Mouse (Mus musculus) right cerebral cortex, adult 18-20 months (tissue): ENCODE data around the gene 1190002N15Rik.
A peak's percentile ranks its signal among the peaks of the same experiment; 100 is the strongest.

Experiments
- DNase-seq: peaks from one replicate; pipeline ENCODE4 v3.0.0; 2022; ENCODE audit warnings: mixed read lengths

The 1190002N15Rik gene

DNA sequence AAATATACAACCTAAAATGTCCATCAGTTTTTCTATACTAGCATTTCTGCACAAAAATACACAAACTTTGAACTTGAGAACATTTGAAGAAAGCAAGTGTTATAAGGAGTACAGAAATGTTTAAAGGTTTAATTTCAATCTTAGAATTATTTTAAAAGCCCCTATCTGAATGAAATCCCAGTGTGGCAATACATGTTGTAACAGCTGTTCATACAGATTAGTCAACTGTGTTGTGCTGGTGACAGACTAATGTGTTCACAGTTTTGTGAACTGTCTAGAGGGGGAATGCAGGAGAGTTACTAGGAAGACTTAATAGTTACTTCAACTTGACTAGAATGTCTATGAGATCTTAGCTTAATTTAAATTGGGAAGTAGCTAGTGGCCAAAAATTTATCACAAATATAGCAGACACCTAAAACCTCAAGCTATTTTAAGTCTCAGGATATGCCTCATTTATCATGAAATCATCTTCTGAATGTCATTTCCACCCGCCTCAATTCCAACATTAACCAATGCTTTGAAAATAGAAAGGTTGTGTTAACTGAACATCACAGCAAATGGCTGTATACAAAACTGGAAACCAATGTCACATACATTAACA, 8.6 kb downstream of the 1190002N15Rik start:
- DNase-seq = no peak

DNA sequence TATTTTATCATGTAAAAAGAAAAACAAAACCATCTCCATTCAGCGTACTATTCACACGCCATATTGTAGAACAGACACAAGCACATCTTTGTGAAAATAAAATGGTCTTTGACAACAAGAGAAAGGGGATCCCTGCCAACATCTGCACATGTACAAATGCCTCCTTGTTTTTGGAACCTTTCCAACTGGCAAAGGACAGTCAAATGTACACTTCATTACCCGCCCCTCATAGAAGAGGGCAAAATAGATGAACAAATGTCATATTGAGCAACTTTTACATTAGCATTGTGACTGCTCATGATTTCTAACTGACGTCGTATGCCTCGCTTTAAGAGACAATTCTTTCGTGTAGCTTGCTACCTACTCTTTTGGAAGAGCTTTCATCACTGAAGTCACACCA, 11.4 kb downstream of the 1190002N15Rik start:
- no peak for DNase-seq

DNA sequence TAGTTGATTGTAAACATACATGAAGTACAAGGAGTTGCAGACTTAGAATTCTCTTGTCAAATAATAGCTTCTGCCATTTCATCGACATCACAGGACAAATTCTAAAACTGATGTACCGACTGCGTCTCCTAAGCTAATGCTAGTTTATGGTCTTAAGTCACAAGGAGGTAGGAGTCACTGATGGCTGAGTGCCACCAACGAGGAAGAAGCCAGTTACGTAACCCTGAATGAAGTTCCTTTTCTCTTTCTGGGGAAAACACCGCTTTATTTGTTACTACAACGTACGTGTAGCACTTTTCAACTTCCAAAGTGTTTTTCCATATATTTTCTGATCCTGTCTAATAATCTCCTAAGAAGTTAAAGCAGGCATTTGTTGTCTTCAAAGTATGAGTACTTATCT, 25.6 kb downstream of the 1190002N15Rik start:
- DNase-seq = no peak

DNA sequence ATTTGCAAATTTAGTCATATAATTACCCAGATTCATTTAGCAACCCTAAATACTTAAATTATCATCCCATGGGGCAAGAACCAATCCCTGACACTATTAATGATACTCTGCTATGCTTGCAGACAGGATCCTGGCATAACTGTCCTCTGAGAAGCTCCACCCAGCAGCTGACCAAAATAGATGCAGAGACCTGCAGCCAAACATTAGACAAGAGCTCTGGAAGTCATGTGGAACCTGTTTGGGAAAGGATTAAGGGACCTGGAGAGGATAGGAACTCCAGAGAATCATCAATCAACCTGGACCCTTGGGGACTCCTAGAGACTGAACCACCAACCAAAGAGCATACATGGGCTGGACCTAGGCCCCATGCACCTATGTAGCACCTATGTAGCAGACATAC, 26.7 kb downstream of the 1190002N15Rik start:
- no peak for DNase-seq

DNA sequence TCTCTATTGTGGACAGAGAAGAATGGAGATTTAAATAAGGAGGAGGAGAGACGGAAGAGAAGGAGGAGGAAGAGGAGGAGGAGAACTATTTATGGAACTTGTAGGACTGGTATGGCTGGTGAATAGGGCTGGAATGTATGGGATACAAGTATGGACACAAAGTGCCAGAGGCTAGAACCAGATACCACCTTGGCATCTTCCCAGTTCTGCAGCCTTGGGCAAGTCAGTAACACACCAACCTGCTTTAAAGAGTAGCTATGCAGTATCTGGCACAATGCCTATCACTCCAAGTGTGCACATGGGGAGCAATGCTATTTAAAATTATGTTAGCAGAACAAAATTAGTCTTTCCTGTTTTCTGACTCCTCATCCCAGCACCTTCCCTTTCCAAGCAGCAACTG, 30.9 kb downstream of the 1190002N15Rik start:
- no peak for DNase-seq

DNA sequence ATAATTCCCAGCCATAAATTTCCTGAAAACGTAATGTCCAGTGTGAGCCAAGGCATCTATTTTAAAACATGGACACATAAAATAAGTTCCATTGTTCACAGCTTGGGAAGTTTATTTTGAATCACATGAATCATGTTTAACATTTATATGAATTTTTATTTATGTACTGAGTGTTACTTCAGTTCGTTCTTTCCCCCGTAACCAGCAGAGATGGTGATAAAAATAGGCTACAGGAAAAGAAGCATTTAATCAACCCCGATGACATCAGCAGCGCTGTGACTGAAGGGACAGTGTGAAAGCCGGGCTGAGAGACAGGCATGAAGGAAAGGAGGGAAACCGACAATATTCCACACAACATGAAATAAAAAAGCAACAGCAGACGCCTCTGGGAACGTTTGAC, 46.4 kb downstream of the 1190002N15Rik start:
- DNase-seq = no peak

DNA sequence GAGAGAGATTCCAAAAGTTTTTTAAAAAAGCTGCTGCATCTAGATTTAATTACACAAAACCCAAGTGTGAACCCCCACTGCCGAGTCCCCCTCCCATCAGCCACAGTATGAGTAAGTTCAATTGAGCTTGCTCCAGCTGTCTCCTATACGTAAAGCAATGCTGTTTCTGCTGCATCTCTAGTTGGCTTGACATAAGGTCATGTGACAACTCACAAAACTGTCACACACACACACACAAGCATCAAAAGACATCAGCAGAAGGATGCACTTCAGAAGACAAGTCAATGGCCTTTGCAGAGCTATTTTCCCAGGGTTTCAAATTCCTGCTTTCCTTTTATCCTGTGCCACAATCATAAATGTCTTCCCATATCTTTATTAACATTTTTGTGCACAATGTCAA, 49.9 kb downstream of the 1190002N15Rik start:
- DNase-seq = no peak

DNA sequence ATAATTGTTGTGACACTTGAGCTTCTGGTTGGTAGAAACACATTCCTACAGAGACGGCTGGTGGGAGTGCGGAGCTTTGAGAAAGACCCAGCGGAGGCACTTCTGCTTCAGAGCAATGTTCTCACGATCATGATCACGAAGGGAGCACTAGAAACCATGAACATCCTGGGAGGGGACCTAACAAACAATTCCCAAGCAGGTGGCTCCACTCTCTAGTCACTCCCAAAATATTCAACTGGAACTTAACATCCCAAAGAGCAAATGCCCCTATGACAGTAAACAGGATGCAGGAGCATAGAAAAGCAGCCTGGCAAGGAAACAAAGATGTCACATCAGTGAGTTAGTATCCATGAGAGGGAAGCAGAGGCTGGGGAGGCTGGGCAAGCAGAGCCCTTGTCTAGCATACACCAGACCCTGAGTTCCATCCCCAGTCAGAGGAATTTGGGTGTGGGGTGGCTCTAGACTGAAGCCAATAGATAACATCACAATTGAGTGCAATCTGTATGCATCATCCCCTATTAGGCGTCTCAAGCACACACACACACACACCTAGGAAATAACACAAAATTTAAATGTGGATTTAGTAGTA, 54.5 kb downstream of the 1190002N15Rik start:
- DNase-seq = no peak

DNA sequence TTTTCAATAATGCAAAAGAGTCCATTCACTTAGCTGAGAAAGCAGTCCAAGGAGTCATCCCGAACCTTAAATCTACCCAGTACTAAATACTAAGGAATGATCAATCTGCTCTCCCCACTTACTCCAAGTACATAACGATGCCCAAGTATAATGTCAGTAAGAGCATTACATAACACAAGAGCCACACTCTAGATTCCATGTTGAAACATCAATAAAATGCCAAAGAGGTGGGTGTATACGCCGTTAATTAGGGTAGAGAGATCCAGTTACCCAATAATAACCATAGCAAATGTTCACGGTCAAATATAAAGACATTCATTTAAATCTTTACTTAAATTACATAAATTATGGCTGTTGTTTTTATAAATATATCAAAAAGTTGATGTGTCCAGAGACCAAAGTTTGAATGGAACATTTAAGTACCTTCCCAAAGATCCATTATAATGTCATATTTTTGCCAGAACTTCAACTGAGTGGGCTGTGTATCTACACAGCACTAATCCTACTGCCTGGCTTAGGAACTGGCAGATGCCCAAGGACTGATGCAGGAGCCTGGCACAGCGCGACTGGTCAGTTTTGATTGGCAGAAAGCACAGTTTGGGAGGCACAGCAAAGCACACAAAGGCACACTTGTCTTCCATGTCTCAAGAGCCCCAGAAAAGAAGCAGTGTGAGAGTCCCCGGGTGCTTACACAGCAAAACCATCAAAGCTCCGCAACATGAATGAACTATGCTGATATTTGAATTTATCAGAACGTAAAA, 55.5 kb downstream of the 1190002N15Rik start:
- peak; percentile 67 for DNase-seq

DNA sequence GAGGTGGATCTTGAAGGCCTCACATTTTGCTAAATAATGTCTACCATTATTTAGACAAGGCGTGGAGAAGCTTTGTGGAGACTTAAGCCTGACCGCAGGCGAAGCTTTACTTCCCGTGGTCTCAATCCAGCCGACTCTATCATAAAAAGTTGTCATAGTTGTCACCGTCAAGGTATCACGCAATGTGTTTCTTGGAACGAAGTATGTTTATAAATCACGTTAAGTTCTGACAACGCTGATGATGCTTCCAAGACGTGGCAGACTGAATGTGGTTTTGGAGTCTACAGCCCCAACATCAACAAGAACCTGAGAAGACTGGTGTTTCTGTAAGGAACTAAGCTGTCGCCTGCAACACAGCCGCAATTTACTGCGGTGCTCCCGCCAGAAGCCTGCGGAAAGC, 56.8 kb downstream of the 1190002N15Rik start:
- DNase-seq = no peak

DNA sequence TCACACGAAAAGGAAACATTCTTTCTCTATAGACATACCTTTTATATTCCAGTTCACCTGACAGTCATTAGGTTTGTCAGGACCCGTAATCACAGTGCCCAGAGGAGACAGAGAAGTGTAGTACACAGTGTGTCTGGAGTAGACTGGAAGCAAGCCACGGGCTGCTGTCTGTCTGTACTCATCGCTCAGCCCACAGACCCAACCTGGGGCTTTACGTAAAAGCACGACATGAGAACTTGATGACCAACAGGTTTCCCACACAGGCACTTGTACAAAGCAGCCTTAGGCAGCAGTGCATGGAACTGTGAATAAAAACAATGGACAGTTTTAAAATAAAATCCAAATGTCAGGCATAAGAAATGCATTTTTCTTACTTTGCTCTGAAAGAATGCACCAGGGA, 58.5 kb downstream of the 1190002N15Rik start:
- no peak for DNase-seq

DNA sequence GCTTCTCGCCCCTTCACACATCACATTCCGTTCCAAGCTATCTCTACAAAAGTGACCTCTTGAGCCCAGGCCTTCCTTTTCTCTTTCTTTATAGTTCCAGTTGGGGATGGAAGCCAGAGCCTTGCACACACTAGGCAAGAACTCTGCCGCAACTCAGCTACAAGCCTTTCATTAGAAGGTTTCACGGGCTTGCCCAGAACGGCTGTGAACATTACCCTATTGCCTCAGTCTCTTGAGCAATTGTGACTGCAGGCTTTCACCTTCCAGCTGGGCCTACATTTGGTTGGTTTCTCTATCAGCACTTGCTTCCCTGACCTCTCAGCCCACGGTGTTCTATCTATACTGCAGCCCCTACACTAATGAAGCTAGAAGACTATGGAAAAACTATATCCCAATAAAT, 58.9 kb downstream of the 1190002N15Rik start:
- DNase-seq = no peak

DNA sequence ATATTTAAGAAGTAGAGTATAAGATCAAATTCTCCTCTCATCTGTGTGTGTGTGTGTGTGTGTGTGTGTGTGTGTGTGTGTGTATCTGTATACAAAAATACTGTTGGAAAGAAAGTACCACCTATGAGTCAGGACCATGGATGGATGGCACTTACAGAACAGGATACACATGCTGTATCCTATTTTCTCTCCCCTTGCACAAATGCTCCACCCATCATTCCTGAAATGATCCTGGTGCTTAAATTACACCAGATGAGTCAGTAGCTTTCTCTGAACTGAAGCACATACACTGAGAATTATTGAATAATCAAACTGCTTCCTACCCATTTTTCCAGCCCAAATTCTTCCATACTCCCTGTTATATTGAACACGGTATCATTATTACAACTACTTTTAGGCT, 61.9 kb downstream of the 1190002N15Rik start:
- DNase-seq = no peak

DNA sequence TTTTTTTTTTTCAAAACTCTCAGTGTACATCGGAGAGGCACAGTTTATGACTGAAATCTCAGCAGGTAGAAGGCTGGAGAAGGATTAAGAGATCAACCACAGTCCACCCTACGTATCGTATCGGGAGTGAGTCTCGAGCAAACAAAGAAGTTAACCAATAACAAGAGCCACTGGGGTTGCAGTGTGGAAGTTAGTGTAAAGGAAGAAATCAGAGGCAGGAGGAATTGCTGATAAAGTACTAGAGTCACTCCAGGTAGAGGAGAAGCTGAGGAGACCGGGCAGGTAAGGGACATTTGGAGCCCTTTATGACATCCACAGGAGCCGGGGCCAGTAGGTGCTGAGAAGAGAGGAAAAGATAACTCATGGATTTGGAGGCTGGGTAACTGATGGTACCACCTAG, 64.0 kb downstream of the 1190002N15Rik start:
- DNase-seq = no peak

DNA sequence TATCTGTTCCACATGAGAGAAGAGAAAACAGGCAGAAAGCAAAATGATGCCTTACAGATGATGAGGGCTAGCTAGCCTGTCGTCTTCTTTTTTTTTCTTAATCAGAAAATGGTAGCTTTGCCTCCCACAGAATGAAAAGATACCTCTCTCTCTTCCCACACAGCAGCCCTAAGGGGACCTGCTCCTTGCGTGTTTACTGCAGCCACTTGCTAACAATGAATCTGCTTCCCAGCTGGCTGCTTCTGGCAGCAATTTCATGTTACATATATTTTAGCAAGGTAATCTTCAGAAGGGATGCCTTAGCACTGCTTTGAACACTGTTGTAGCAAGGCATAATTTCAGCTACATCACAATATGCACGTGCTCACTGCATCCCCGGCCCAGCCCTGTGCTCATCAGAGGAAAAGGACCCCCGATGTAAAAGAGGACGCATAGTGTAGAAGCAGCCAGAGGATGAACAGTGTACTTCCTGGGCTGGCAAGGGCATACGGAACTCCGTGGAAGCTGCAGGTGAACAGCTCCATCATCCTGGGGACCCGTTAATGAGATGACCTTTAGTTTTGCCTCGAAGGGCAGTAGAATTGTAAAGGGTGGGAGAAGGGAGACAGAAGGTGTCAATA, 64.8 kb downstream of the 1190002N15Rik start:
- no peak for DNase-seq

DNA sequence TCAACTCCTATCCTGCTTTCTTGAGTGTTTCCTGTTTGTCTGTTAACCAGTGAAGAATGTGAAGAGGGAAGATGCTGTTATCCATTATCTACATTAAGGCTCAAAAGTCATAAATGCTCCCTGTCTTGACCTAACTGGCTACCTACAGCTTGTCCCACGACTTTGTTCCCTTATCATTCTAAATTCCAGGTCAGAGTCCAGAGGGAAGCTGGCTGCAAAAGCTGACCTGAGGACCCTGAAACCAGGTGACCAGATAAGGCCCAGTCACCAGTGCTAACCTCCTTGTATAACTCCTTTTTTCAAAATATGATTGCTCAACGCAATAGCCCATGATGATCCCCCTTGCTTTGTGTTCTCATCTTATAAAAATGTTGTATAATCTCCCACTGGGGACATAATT, 66.4 kb downstream of the 1190002N15Rik start:
- DNase-seq = no peak
